Mouse (Mus musculus) stomach, postnatal 0 days (tissue): ENCODE results near the gene Gm20425.

Experiments
- CTCF ChIP-seq: IDR thresholded peaks from 2 replicates; pipeline ENCODE4 v1.5.1; 2016; ENCODE audit warnings: antibody characterized with exemption, low read depth, mild to moderate bottlenecking, moderate library complexity
- EP300 ChIP-seq: optimal IDR thresholded peaks from 2 replicates; pipeline ENCODE3; 2016; ENCODE audit warnings: antibody characterized with exemption

- TF ChIP-seq CTCF (no peak), EP300 (no peak)
These were observed 4.6 kb upstream of the Gm20425 start for GRCm38 (mm10) chr9:103234565-103235165.
